Mouse (Mus musculus): ENCODE measurements at regions not wholly inside any gene's neighbourhood (a gene's known extent, or its start where the extent isn't known, plus 50 kb on each side); places are given as distances from the start of the nearest gene placed in this dataset.

DNA sequence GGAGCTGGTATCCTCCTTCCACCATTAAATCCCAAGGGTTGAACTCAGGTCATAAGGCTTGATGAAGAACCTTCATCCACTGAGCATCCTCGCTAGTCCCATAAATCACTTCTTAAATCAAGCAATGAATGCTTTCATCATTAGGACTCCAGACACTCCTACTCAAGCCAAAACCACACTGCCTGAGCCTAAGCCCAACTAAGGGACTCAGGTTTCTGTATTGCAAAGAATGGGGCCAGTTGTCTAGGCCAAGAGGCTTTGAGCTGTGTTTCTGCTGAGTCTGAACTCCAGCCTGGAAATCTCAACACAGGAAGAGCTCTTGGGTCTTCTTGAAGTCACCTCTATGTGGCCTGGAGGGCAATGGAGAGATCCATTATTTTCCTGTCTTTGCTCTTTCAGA lies 138.4 kb upstream of the Spdye4c start:
- no peak for TF ChIP-seq CTCF (IDR thresholded peaks at IDR 0.05; ENCODE audit: low read depth)
- TF ChIP-seq EP300 (IDR thresholded peaks at IDR 0.05; ENCODE audit: low read depth), result no peak

Measured in liver, embryonic 14.5 days (tissue).